Mouse (Mus musculus): ENCODE data around the gene Ifnab. TPM values are rescaled to one million over a fixed set of nuclear protein-coding genes. Genes with fewer than 3 reads are reported as not detected.

Ifnab gene
- total RNA-seq (2021) = not detected
- long read RNA-seq, experiment 1 = 0 reads
- long read RNA-seq, experiment 2 = 0 reads

- no peak for DNase-seq (ENCODE audit: low spot score in 2 of 2)
Observed at GRCm38 (mm10) chr4:88691259-88691658, at the start of gene Ifnab. Gene Ifnab, minus strand, starts transcription at chr4:88691359.

- no peak for DNase-seq (ENCODE audit: low spot score in 2 of 2)
Observed at GRCm38 (mm10) chr4:88739036-88739435, 47.9 kb upstream of the Ifnab start.

- DNase-seq (ENCODE audit: low spot score in 2 of 2) = peak; percentile 20 to 50
Observed at GRCm38 (mm10) chr4:88738480-88738879, 47.3 kb upstream of the Ifnab start.

GRCm38 (mm10) chr4:88727324-88727723, 36.2 kb upstream of the Ifnab start:
- no peak for DNase-seq (ENCODE audit: low spot score in 2 of 2)

GRCm38 (mm10) chr4:88726727-88727126, 35.6 kb upstream of the Ifnab start:
- DNase-seq (ENCODE audit: low spot score in 2 of 2) = no peak

- DNase-seq (ENCODE audit: low spot score in 2 of 2) = no peak
Observed at GRCm38 (mm10) chr4:88723497-88724090, 32.4 kb upstream of the Ifnab start.

GRCm38 (mm10) chr4:88721791-88722721, 30.9 kb upstream of the Ifnab start, which contains the start of the genes Gm26566 and Klhl9:
Gene Gm26566, plus strand, starts transcription at chr4:88721805.
Gene Klhl9, minus strand, starts transcription at chr4:88722465.
- DNase-seq (ENCODE audit: low spot score in 2 of 2) = peak; percentile 88 to 94

- no peak for DNase-seq (ENCODE audit: low spot score in 2 of 2)
Observed at GRCm38 (mm10) chr4:88718715-88719114, 27.6 kb upstream of the Ifnab start.

GRCm38 (mm10) chr4:88715059-88715458, 23.9 kb upstream of the Ifnab start:
- DNase-seq (ENCODE audit: low spot score in 2 of 2) = no peak

GRCm38 (mm10) chr4:88714281-88714680, 23.1 kb upstream of the Ifnab start:
- DNase-seq (ENCODE audit: low spot score in 2 of 2) = no peak

GRCm38 (mm10) chr4:88707128-88707826, 16.1 kb upstream of the Ifnab start:
- DNase-seq (ENCODE audit: low spot score in 2 of 2) = no peak

GRCm38 (mm10) chr4:88705924-88706323, 14.8 kb upstream of the Ifnab start:
- no peak for DNase-seq (ENCODE audit: low spot score in 2 of 2)

GRCm38 (mm10) chr4:88699301-88699700, 8.1 kb upstream of the Ifnab start:
- DNase-seq (ENCODE audit: low spot score in 2 of 2) = no peak

GRCm38 (mm10) chr4:88698781-88699180, 7.6 kb upstream of the Ifnab start:
- DNase-seq (ENCODE audit: low spot score in 2 of 2) = no peak

- no peak for DNase-seq (ENCODE audit: low spot score in 2 of 2)
Observed at GRCm38 (mm10) chr4:88697753-88698152, 6.6 kb upstream of the Ifnab start.

GRCm38 (mm10) chr4:88697108-88697507, 5.9 kb upstream of the Ifnab start:
- no peak for DNase-seq (ENCODE audit: low spot score in 2 of 2)

GRCm38 (mm10) chr4:88696237-88696884, 5.2 kb upstream of the Ifnab start:
- DNase-seq (ENCODE audit: low spot score in 2 of 2) = peak; percentile 65 to 79

GRCm38 (mm10) chr4:88693392-88693791, 2.2 kb upstream of the Ifnab start:
- DNase-seq (ENCODE audit: low spot score in 2 of 2) = no peak

- DNase-seq (ENCODE audit: low spot score in 2 of 2) = no peak
Observed at GRCm38 (mm10) chr4:88692537-88692936, 1.4 kb upstream of the Ifnab start.

- no peak for DNase-seq (ENCODE audit: low spot score in 2 of 2)
Observed at GRCm38 (mm10) chr4:88683812-88684211, 7.3 kb downstream of the Ifnab start, which contains the start of gene Ifna2. Gene Ifna2, minus strand, starts transcription at chr4:88683912.

GRCm38 (mm10) chr4:88681353-88681752, 9.8 kb downstream of the Ifnab start:
- DNase-seq (ENCODE audit: low spot score in 2 of 2) = no peak

Measured in layer of hippocampus, postnatal 14 days (tissue).